ENCODE assay signal across 17 mouse cellular contexts in genomic region chr1:177061761-177062160, GRCm38 (mm10).
"Had no signal": no experiment of that assay in that cellular context is flagged by ENCODE, and none has a peak within 500 bp of the region (broad histone marks: within the 10 kb centered on the region; RNA-seq: fewer than 3 reads in every experiment).

No protein-coding gene starts in this region.

- H3K4me1 ChIP-seq: kidney, embryonic 15.5 days; limb, embryonic 15.5 days; lung, embryonic 15.5 days had no signal

- DNase-seq: kidney, adult 8-10 months; kidney, postnatal 10 days; kidney, postnatal 36 days; liver, postnatal 0 days; lung, postnatal 10 days; lung, postnatal 36 days; midbrain, embryonic 14.5 days; right cerebral cortex, adult 18-20 months; right cerebral cortex, postnatal 14 days; spleen, adult 18-20 months; thymus, adult 18-20 months; thymus, postnatal 36 days had no signal

- H3K4me3 ChIP-seq: kidney, embryonic 15.5 days; limb, embryonic 12.5 days; limb, embryonic 15.5 days; lung, embryonic 15.5 days; megakaryocyte, embryonic 14.5 days had no signal
